Mouse (Mus musculus): ENCODE results near the gene Fam50b.

- TF ChIP-seq POLR2AphosphoS2 (IDR thresholded peaks at IDR 0.05; ENCODE audit: low read length) (no peak), CTCF (IDR thresholded peaks at IDR 0.05 in 2 of 3, conservative IDR thresholded peaks at IDR 0.05 in 1 of 3; ENCODE audit: control insufficient read depth in 1 of 3, insufficient read depth in 1 of 3, low read depth in 2 of 3, low read length in 3 of 3, poor library complexity in 1 of 3, severe bottlenecking in 1 of 3) (no peak), POLR2A (IDR thresholded peaks at IDR 0.05; ENCODE audit: control insufficient read depth in 1 of 2, insufficient read depth in 1 of 2, low read depth in 1 of 2, low read length in 2 of 2, poor library complexity in 1 of 2) (no peak), GABPA (IDR thresholded peaks at IDR 0.05; ENCODE audit: low read depth, low read length) (no peak), MYC (IDR thresholded peaks at IDR 0.05; ENCODE audit: low read depth, low read length) (no peak), ZNF384 (IDR thresholded peaks at IDR 0.05; ENCODE audit: low read depth, low read length) (no peak), SMC3 (IDR thresholded peaks at IDR 0.05; ENCODE audit: low read depth, low read length) (no peak), KAT2A (conservative IDR thresholded peaks at IDR 0.05; ENCODE audit: low read depth, low read length) (no peak)
These were observed 8.2 kb upstream of the Fam50b start for GRCm38 (mm10) chr13:34726477-34726805.

Measured in MEL (cell line).